Mouse (Mus musculus) kidney, embryonic 14.5 days (tissue): Measurements from ENCODE around the gene Rps12. TPM values are rescaled to one million over a fixed set of nuclear protein-coding genes. Genes with fewer than 3 reads are reported as not detected.
A peak's percentile ranks its signal among the peaks of the same experiment; 100 is the strongest.

ENCODE experiments used
- ATAC-seq: fragments of 200-750 bp; cut with Nextera tagmentation; 2 replicates; pipeline ENCODE4 v1.8.0; 2017; ENCODE audit warnings: moderate number of reproducible peaks, mild to moderate bottlenecking, moderate TSS enrichment, moderate library complexity; ENCODE audit not compliant: low FRiP score, low TSS enrichment
- H3K27ac ChIP-seq: fragments of 300-500 bp; sonication (generic); 2 replicates; pipeline ENCODE4 v1.5.1; 2014; ENCODE audit warnings: low read depth, mild to moderate bottlenecking, low read length, moderate library complexity, mixed read lengths
- H3K27me3 ChIP-seq: fragments of 300-500 bp; sonication (generic); 2 replicates; pipeline ENCODE4 v1.6.1; 2014; ENCODE audit warnings: mild to moderate bottlenecking, low read length; ENCODE audit not compliant: control insufficient read depth, insufficient read depth
- H3K36me3 ChIP-seq: fragments of 300-500 bp; sonication (generic); 2 replicates; pipeline ENCODE4 v1.6.1; 2014; ENCODE audit warnings: low read length, mixed read lengths; ENCODE audit not compliant: control insufficient read depth, insufficient read depth
- H3K4me1 ChIP-seq: fragments of 300-500 bp; sonication (generic); 2 replicates; pipeline ENCODE4 v1.6.1; 2014; ENCODE audit warnings: low read length, mixed read lengths; ENCODE audit not compliant: control insufficient read depth, insufficient read depth
- H3K4me2 ChIP-seq: fragments of 300-500 bp; sonication (generic); replicated peaks from 2 replicates; pipeline ENCODE4 v1.6.1; 2014; ENCODE audit warnings: low read depth, mild to moderate bottlenecking, low read length
- H3K4me3 ChIP-seq: fragments of 300-500 bp; sonication (generic); 2 replicates; pipeline ENCODE4 v1.5.1; 2014; ENCODE audit warnings: mild to moderate bottlenecking, low read length
- H3K9ac ChIP-seq: fragments of 300-500 bp; sonication (generic); 2 replicates; pipeline ENCODE4 v1.6.1; 2014; ENCODE audit warnings: low read depth, mild to moderate bottlenecking, low read length, moderate library complexity
- H3K9me3 ChIP-seq: fragments of 300-500 bp; sonication (generic); 2 replicates; pipeline ENCODE4 v1.6.1; 2016; ENCODE audit warnings: low read length; ENCODE audit not compliant: control insufficient read depth
- WGBS: fragments of 180-500 bp; shearing (Covaris S2); extraction: QIAGEN DNeasy Blood & Tissue Kit; methylation state at CpG from one replicate; pipeline ENCODE4 v1.1.7; 2014; 5-methylcytosine and 5-hydroxymethylcytosine counted together
- polyA plus RNA-seq: library from polyadenylated mRNA; unstranded; fragments of >200 nt; fragmentation: Nextera tagmentation; extraction: Ambion mirVana; gene quantifications from 2 replicates; pipeline ENCODE4 v1.2.1, GENCODE M21; 2014

Gene Rps12
- polyA plus RNA-seq, 1 experiment from 2014 or later = 203 TPM

- Histone ChIP-seq H3K36me3 (peaks cover 36% of the 10 kb centered on the region), H3K27ac (no peak overlapping the region), H3K4me2 (no peak overlapping the region), H3K27me3 (no peaks in the 10 kb centered on the region), H3K4me3 (no peak overlapping the region), H3K9ac (no peak overlapping the region), H3K4me1 (peaks cover 11% of the 10 kb centered on the region), H3K9me3 (no peaks in the 10 kb centered on the region)
- 80% methylated on average over 6 of the region's 6 CpGs for WGBS
- no peak for ATAC-seq
These were observed 6.4 kb downstream of the Rps12 start for GRCm38 (mm10) chr10:23780539-23781275.

GRCm38 (mm10) chr10:23777288-23777945, 9.7 kb downstream of the Rps12 start:
- Histone ChIP-seq H3K36me3 (peaks cover 7% of the 10 kb centered on the region; the same call in 1 of the 2 replicates), H3K4me2 (no peak overlapping the region), H3K27ac (no peak overlapping the region), H3K4me3 (no peak overlapping the region), H3K9ac (no peak overlapping the region), H3K4me1 (no peaks in the 10 kb centered on the region), H3K9me3 (no peaks in the 10 kb centered on the region), H3K27me3 (no peaks in the 10 kb centered on the region)
- ATAC-seq = peak; percentile 34; the same call in 1 of the 2 replicates
- 36% methylated on average over 5 of the region's 5 CpGs for WGBS

- H3K4me2 ChIP-seq = no peak overlapping the region
- H3K9me3 ChIP-seq = no peaks in the 10 kb centered on the region
- no peak overlapping the region for H3K9ac ChIP-seq
- H3K36me3 ChIP-seq = no peaks in the 10 kb centered on the region
- H3K4me1 ChIP-seq = no peaks in the 10 kb centered on the region
- no peak overlapping the region for H3K4me3 ChIP-seq
- 76% methylated on average over 7 of the region's 7 CpGs for WGBS
- H3K27me3 ChIP-seq = no peaks in the 10 kb centered on the region
- no peak for ATAC-seq
- H3K27ac ChIP-seq = no peak overlapping the region
These were observed 32.9 kb downstream of the Rps12 start for GRCm38 (mm10) chr10:23754166-23754565.

Other genes starting within 250 kb of the Rps12 start
- 13.4 and 20.0 TPM in 2 replicates for gene Slc18b1, start 9.7 kb upstream of the Rps12 start, polyA plus RNA-seq
- gene Vnn3, start 64.2 kb upstream of the Rps12 start, polyA plus RNA-seq = not detected in 2 replicates
- 0.74 and 0.79 TPM in 2 replicates for gene Vnn1, start 107.4 kb upstream of the Rps12 start, polyA plus RNA-seq
- not detected in 2 replicates for gene Taar1, start 133.1 kb upstream of the Rps12 start, polyA plus RNA-seq
- not detected in 2 replicates for gene Taar2, start 151.3 kb upstream of the Rps12 start, polyA plus RNA-seq
- not detected in 2 replicates for gene Taar3, start 162.3 kb upstream of the Rps12 start, polyA plus RNA-seq
- gene Taar4, start 173.2 kb upstream of the Rps12 start, polyA plus RNA-seq = not detected in 2 replicates
- gene Taar5, start 183.4 kb upstream of the Rps12 start, polyA plus RNA-seq = not detected in 2 replicates
- not detected in 2 replicates for gene Taar6, start 198.4 kb upstream of the Rps12 start, polyA plus RNA-seq
- gene Taar7a, start 206.2 kb upstream of the Rps12 start, polyA plus RNA-seq = not detected in 2 replicates
- gene Taar7b, start 212.7 kb upstream of the Rps12 start, polyA plus RNA-seq = not detected in 2 replicates
- gene Taar7d, start 239.9 kb upstream of the Rps12 start, polyA plus RNA-seq = not detected in 2 replicates